In the genomic region with DNA sequence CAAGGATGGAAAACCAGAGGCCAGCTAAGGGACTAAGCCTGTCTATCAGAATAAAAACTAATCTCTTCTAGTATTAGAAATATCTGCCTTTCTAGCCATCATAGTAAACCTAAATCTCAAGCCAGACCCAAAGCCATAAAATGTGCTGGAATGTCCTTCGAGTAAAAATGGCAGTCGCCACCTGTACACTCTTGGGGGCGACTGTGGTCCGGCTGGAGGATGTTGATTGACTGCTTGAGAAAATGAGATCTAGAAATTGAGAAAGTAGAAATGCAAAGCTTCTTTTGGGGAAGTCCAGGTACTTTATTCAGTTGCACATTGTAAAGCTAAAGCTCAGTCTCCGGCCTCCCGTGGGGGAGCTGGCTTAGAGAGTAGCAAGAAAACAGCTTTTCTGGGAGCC, we compare ENCODE assay signal across 21 mouse cellular contexts. TPM values are rescaled to one million over a fixed set of nuclear protein-coding genes. Genes with fewer than 3 reads are reported as not detected.
"Had no signal": no experiment of that assay in that cellular context is flagged by ENCODE, and none has a peak within 500 bp of the region (broad histone marks: within the 10 kb centered on the region; RNA-seq: fewer than 3 reads in every experiment).

No protein-coding gene starts in this region.

- H3K9ac ChIP-seq: neural tube, embryonic 13.5 days; neural tube, embryonic 15.5 days; stomach, embryonic 15.5 days had no signal

- H3K4me3 ChIP-seq: neural tube, embryonic 13.5 days; neural tube, embryonic 15.5 days; stomach, embryonic 15.5 days had no signal

- H3K4me2 ChIP-seq: neural tube, embryonic 13.5 days; neural tube, embryonic 15.5 days; stomach, embryonic 15.5 days had no signal

- H3K27me3 ChIP-seq: neural tube, embryonic 13.5 days; neural tube, embryonic 15.5 days; stomach, embryonic 15.5 days had no signal

- H3K36me3 ChIP-seq: neural tube, embryonic 13.5 days; neural tube, embryonic 15.5 days; stomach, embryonic 15.5 days had no signal

- H3K9me3 ChIP-seq: neural tube, embryonic 13.5 days; neural tube, embryonic 15.5 days; stomach, embryonic 15.5 days had no signal

- H3K27ac ChIP-seq: neural tube, embryonic 13.5 days; neural tube, embryonic 15.5 days; stomach, embryonic 15.5 days; stomach, postnatal 0 days had no signal

- DNase-seq: retina, postnatal 1 day; right cerebral cortex, adult 18-20 months; right cerebral cortex, postnatal 14 days; right cerebral cortex, postnatal 25 days; right cerebral cortex, postnatal 4 days; spleen, adult 18-20 months; thymus, adult 18-20 months; thymus, adult 2 months; thymus, postnatal 14 days; thymus, postnatal 25 days; thymus, postnatal 36 days; thymus, postnatal 4 days had no signal

- H3K4me1 ChIP-seq: neural tube, embryonic 13.5 days; neural tube, embryonic 15.5 days; stomach, embryonic 15.5 days had no signal

RNA-seq across cellular contexts. Expression of a gene that starts 18.5 kb away (rescaled TPM):
- total RNA-seq: neutrophil, adult 5-6 weeks had no signal
- polyA plus RNA-seq: neural tube, embryonic 14.5 days; small intestine, adult 2 months; stomach, embryonic 14.5 days; stomach, postnatal 0 days; testis, adult 2 months had no signal

RNA-seq across cellular contexts. Expression of a gene that starts 57.9 kb away (rescaled TPM):
- total RNA-seq: neutrophil, adult 5-6 weeks had no signal
